Mouse (Mus musculus) splenic B cell, adult 2 months (primary cell): ENCODE measurements around the gene 4930518I15Rik.
A peak's percentile ranks its signal among the peaks of the same experiment; 100 is the strongest.
"Not testable (repeated sequence)": the region's sequence is repeated elsewhere in the genome, so short reads cannot be mapped to it uniquely, and the experiment has no call there.

Experiments used
- DNase-seq: peaks from one replicate; pipeline ENCODE4 v3.0.0-alpha.2; 2011; ENCODE audit warnings: low read depth, low spot score
- H3K27me3 ChIP-seq: 2 replicates; pipeline ENCODE4 v1.6.1; 2012; ENCODE audit warnings: mild to moderate bottlenecking, low read length, moderate library complexity, mixed read lengths; ENCODE audit not compliant: control insufficient read depth, poor library complexity, insufficient read depth, severe bottlenecking
- H3K36me3 ChIP-seq: 2 replicates; pipeline ENCODE4 v1.6.1; 2012; ENCODE audit warnings: mild to moderate bottlenecking, low read length, moderate library complexity, mixed read lengths; ENCODE audit not compliant: control insufficient read depth, poor library complexity, insufficient read depth, severe bottlenecking

Gene 4930518I15Rik

DNA sequence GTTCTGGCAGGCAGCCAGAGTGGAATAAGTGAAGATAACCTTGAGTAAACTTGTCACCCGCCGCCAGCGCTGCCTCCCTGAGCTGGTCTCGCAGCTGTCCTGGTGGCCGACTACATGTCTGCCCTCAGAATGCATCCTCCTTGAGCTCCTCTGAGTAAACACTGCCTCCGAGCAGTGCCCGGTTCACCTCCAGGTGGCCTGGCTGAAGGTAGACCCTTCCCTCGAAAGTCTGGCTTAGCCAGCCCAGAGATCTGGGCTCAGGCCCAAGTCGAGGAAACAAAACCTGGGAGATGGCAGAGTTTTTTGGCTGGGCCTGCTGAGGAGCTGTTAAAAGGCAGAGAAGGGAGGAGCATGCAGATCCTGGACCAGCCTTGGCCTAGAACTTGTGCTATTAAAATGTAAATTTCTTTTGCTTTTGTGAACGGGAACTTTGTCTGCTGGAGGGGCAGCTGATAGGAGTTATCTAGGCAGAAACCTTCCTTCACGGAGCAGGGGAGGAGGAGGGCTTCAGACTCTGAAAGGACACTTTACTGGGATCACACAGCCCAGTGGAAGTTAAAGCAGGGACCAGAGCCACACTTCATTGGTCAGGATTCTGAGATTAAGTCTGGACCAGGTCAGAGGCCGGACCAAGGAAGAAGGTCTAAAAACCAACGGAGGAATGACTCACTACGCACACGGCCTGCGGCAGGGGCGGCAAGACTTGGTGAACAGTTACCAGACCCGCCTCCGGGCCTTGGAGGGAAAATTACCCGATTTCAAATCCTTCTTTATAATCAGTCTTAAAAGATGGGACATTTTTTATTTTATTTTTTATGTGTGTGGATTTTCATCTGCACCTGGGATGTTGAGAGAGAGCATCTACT lies 15.7 kb downstream of the 4930518I15Rik start:
- peak; percentile 69 for DNase-seq

DNA sequence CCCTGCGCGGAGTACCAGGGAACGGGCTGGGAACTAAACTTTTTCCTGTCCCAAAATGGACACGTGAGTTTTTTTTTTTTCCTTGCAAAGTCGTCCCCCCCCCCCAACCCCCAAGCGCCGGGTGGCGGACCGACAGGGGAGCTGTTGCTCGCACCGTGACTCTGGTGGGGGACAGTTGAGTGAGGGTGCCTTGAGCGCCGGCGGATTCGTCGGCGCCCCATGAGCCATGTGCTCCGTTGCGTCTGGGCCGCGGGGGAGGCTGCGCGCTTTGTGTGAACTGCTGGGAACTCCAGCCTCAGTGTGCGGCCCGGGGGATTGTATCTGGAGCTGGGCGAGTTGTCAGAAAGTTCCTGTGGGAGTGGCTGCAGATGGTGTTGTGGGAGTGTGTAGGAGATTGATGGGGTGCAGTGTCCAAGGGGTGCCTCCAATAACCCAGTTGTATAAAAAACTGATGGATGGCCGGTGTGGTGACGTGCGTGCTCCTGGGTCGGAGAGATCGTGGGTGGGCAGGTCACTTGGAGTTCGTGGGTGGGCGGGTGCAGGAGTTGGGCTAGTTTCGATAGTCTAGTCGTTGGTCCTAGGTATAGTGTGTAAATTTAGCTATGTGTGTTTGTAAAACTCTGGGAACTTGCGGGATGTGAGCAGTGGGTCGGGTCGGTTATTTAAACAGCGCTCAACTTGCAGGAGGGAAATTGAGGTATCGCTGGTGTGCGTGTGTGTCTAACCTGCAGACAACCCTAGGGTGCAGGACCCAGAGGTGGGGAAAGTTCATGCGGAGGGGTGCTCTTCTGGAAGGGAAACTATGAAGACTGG lies 16.5 kb downstream of the 4930518I15Rik start:
- peak; percentile 62 for DNase-seq
- 0 out of 2 replicates have a peak, but pooled peaks cover 3% of the 10 kb centered on the region for H3K36me3 ChIP-seq

More for the DNA sequence above, 15.7 kb downstream of the 4930518I15Rik start:
- Histone ChIP-seq H3K27me3 (no peaks in the 10 kb centered on the region), H3K36me3 (0 out of 2 replicates have a peak, but pooled peaks cover 3% of the 10 kb centered on the region)

DNA sequence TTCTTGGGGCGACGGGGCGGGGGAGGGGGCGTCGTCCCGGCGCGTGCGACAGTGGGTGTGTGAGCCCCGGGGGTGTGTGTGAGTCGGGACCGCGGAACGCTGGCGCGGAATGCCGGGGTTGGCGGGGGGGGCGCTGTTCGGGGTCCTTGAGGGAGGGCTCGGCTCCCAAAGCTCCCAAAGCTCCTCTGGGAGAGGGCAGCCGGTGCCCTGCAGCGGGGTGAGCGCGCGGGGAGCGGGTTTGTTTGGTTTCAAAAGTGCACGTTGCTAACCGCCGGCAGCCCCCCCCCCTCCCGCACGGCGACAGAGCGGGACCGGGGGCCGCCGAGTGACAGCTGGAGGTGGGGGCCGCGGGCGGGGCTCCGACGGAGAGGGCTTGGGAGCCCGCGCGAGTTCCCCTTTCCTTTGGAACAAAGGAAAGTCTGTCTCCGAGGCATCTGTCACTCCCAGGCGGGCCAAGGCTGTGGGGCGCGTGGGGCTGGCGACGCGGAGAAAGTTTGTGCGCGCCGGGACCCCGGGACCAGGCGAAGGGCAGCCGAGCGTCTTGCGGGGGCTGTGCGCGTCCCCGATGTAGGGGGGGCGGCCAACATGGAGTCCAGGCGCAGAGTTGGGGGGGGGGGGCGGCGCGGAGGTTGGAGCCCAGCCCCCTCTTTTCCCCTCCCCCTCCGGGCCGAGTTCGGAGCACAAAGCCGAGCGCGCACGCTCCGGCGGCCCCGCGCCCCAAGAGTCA lies 17.3 kb downstream of the 4930518I15Rik start:
- no peaks in the 10 kb centered on the region for H3K27me3 ChIP-seq
- peak; percentile 56 for DNase-seq

More for the DNA sequence above, 16.5 kb downstream of the 4930518I15Rik start:
- H3K27me3 ChIP-seq = no peaks in the 10 kb centered on the region

DNA sequence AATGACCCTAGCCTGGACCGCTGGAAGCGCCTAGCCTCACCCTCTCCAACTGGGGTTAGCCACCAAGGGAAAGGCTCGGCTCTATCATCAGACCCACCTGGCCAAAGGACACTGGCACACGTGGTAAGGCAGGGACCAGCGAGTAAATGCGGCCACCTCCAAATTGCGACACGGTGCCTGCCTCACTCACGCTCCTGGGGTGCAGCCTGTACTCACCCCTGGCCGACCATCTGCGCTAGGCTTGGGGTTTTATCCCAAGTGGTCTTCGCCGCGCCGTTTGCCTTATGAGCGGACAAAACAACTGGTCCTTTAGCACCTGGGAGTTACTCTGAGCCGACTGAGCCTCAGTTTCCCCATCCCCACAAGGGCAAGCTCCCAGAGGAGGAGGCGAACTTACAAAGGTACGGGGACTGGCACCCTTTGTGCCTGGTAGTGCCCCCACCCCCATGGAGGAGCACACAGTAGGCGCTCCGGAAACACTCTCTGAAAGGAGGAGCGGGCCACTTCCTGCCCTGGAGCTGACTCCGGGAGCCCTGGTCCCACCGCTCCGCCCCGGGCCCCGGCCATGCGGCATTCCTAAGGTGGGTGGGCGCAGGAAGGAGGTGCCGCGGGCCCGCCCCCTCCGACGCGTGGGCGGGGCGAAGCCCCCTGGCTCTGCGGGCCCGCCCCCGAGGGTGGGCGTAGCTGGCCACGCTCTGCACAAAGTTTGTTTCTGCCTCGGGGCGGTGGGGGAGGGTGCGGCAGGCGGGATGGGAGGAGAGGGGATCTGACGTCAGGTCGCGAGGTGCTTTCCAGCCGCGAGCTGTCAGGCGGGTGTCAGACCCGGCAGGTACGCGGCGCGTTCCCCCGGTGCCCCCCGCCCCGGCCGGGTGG lies 18.2 kb downstream of the 4930518I15Rik start, which contains the start of gene Tgif2:
TSS of gene Tgif2 (plus strand) at position 689 of the 873 bp plus-strand sequence.
- peak; percentile 90 for DNase-seq
- no peaks in the 10 kb centered on the region for H3K36me3 ChIP-seq
- H3K27me3 ChIP-seq = no peaks in the 10 kb centered on the region

More for the DNA sequence above, 17.3 kb downstream of the 4930518I15Rik start:
- H3K36me3 ChIP-seq = 0 out of 2 replicates have a peak, but pooled peaks cover 3% of the 10 kb centered on the region

DNA sequence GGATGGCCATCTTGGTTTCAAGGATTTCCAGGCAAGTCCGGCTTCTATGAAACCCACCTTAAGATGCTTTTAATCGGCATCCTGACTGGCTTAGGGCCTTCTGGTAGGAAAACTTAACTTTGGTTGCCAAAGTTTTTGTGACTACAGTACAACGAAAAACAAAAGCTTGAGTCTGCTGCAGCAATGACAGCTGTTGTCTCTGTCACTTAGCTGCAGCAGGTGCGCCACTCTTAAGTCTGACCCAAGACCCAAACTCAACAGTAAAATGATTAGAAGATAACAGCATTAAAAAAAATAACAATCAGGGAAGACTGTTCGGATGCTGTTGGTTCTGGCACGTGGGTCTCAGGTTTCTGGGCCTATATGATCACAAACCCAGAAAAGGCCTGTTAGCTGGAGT lies 18.9 kb downstream of the 4930518I15Rik start:
- Histone ChIP-seq H3K27me3 (no peaks in the 10 kb centered on the region), H3K36me3 (no peaks in the 10 kb centered on the region)
- no peak for DNase-seq

DNA sequence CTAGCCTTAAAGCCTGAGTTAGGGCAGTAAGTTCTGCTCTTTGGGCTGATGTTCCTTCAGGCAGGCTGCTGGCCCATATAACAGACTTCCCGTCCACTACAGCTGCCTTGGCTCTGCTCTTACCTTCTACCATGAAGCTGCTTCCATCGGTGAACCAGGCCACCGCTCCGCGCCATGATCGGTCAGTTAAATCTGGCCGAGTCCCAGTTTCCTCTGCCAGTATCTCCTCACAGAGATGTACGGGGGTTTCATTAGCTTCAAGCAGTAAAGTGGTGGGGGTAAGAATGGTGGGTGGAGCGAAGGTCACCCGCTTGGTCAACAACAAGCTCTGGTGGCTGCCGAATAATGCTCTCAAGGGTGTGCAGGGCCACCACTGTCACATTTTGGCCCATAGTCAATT lies 23.4 kb downstream of the 4930518I15Rik start:
- H3K36me3 ChIP-seq = no peaks in the 10 kb centered on the region
- no peak for DNase-seq
- H3K27me3 ChIP-seq = no peaks in the 10 kb centered on the region

DNA sequence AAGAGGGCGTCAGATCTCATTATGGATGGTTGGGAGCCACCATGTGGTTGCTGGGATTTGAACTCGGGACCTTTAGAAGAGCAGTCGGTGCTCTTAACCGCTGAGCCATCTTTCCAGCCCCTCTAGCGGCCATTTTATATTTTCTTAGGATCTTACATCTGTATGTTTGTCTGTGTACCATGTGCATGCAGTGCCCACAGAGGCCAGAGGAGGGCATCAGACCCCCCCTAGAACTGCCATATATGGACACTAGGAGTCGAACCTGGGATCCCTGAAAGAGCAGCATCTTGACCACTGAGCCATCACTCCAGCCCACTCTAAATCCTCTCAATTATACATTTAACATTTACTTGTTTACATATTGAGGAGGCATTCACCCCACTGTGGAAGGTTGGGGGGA lies 32.6 kb downstream of the 4930518I15Rik start:
- not testable (repeated sequence) for DNase-seq, H3K36me3 ChIP-seq, H3K27me3 ChIP-seq

DNA sequence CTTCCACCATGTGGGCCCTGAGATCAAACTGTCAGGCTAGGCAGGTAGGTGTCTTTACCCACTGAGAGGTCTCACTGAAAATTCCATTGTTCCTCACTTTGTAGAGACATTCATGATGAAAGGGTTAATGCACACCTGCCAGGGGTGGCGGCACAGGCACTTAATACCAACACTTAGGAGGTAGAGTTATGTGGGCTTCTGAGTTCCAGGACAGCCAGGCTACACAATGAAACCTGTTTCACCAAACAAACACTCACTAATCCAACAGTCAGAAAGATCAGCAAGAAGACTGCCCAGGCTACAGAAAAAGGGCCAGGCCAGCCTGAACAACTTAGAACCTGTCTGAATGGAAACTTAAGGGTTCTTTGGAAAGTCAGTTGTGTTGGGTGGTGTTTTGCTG lies 41.6 kb downstream of the 4930518I15Rik start:
- Histone ChIP-seq H3K36me3 (no peaks in the 10 kb centered on the region), H3K27me3 (no peaks in the 10 kb centered on the region; the same call in 1 of the 2 replicates)
- no peak for DNase-seq

DNA sequence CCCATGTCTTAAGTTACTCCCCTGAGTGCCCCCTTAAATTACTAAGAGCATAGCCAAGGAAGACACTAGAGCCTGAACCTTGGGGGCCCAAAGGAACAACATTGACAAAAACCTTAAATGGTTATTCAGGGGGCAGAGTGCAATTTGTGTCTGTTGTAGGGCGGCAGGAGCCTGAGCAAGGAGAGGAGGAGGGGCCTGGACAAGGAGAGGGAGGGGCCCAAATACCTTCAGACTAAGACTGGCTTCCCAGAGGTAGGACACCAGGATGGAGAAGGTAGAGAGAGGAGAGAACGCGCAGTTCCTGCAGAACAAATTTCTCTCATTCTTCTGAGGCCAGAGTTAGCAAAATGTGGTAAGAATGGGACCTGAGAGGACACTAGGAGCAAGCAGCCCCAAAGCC lies 42.3 kb downstream of the 4930518I15Rik start:
- no peak for DNase-seq
- Histone ChIP-seq H3K36me3 (no peaks in the 10 kb centered on the region), H3K27me3 (no peaks in the 10 kb centered on the region; the same call in 1 of the 2 replicates)

DNA sequence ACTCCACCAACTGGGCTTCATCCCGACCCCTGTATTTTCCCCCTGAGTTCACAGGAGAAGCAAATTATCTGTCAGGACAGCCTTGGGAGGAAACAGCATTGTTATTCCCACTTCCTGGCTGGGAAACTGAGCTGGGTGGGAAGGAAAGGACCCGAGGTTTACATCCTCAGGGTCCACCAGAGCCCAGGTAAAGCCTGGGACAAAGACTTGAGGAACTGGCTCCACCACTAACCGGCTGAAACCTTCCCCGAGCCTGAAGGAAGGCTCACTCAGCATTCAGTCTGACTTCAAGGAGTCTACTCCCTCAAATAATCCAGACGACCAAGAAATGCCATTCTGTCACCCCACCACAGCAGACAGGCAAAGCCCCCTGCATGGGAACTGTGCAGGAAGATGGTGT lies 42.9 kb downstream of the 4930518I15Rik start:
- no peaks in the 10 kb centered on the region for H3K36me3 ChIP-seq
- no peak for DNase-seq
- H3K27me3 ChIP-seq = no peaks in the 10 kb centered on the region; the same call in 1 of the 2 replicates

DNA sequence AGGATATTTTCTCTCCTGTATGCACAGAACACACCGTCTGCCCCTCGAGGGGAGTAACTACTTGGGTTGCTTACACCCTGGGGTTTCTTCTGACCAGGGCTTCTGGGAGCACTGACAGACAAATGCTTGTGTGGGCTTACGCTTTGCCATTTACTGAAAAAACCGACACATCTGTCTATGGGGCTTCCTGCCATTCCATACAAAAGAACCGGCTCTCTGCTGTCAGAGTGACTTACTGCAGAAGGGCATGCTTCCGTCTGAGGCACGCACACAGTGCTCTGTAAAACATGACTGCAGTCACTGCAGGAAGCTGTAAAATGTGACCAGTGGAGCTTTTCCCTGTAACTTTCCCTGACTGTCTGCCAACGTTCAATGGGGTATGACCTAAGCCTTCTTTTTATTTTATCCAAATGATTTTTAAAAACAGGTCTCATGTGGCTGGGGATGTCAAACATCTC lies 43.4 kb downstream of the 4930518I15Rik start:
- DNase-seq = no peak
- no peaks in the 10 kb centered on the region for H3K36me3 ChIP-seq
- H3K27me3 ChIP-seq = no peaks in the 10 kb centered on the region; the same call in 1 of the 2 replicates

DNA sequence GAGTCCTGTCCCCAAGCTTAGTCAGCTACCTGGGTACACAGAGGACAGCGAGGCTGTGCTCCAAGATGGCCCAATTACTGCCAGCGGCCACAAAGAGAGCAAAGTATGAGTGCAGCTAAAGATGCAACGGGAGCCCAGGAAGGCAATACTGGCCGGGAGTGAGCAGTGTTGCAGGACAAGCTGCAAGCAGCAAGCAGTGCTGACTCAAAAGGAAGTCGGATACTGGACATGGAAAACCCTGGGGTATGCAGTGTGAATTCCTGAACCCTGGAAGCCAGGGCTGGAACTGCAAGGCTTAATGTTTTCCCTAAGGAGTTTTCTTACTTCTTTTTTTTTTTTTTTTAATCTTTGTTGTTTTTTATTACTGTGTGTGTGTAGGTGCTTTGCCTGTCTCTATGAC lies 46.2 kb downstream of the 4930518I15Rik start:
- DNase-seq = no peak
- no peaks in the 10 kb centered on the region for H3K36me3 ChIP-seq

DNA sequence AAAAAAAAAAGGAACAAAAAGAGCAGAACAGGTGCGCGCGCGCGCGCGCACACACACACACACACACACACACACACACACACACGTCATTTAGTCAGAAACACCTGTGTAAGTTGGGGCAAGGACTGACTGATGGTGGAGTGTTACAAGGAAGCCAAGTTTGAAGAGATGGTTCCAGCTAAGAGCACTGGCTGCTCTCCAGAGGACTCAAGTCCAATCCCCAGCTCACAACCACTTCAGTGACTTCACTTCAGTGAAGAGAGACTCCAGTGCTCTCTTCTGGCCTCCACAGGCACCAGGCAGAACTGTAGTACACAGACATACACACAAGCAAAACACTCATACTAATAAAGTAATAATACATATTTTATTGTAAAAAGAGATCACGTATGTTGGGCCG lies 47.0 kb downstream of the 4930518I15Rik start:
- no peak for DNase-seq
- Histone ChIP-seq H3K27me3 (no peaks in the 10 kb centered on the region), H3K36me3 (no peaks in the 10 kb centered on the region)

More for the DNA sequence above, 46.2 kb downstream of the 4930518I15Rik start:
- H3K27me3 ChIP-seq = no peaks in the 10 kb centered on the region
